Mouse (Mus musculus): ENCODE results near the gene Gm17268.

DNA sequence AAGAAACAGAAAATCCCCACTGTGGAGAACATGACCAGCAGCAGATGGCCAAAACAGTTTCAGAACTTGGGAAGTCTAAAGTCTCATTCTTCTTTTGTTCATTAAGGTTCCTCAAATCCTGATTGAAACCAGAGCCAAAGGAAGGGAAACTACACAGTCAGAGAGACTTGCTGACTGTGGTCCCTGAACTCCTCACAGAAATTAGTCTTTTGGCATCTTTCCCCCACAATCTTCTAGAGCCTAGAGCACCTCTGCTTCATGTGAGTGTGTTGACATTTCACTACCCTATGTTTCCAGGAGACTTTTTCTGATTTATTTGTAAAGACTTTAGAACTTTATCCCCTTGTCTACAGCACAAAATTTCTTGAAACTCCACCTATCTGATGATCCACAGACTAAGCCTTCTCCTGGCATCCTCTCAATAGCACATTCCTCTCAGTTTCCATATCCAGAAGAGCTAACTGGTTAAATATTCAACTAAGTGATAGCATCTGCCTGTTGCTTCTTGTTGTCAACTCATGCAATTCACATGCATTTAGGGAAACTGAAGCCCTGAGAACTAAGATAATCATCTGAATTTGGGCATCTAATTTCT is 39.9 kb upstream of the Gm17268 start:
- TF ChIP-seq CTCF (IDR thresholded peaks at IDR 0.05; ENCODE audit: control insufficient read depth, insufficient read depth, insufficient read length): no peak
- no peak for TF ChIP-seq MAX (IDR thresholded peaks at IDR 0.05)
